Comparison of ENCODE assay signal across 10 mouse cellular contexts in the genomic region with DNA sequence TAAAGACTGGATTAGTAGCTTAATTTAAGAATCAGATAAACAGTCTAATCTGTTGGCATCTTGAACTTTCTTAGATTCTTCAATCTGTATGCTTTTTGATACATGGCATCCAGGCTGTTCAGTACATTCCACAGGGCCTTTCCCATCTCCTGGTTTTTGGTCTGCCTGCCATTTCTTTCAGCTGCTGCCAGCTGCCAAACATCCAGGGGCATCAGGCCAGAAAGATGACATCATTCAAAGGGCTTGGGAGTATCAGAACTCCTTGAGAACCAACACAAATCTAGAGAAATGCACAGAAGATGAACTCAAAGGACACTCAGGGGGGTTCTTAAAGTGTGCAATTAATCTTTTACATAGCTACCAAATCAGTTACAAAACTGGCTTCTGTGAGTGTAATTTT. TPM values are rescaled to one million over a fixed set of nuclear protein-coding genes. Genes with fewer than 3 reads are reported as not detected.
A peak's percentile ranks its signal among the peaks of the same experiment; 100 is the strongest.
DNase-seq lines count a peak whose midpoint lies in the region; ATAC-seq and TF ChIP-seq lines count a peak whose summit lies in the region.
"Had no signal": no experiment of that assay in that cellular context is flagged by ENCODE, and none has a peak within 500 bp of the region (broad histone marks: within the 10 kb centered on the region; RNA-seq: fewer than 3 reads in every experiment).

No protein-coding gene starts in this region.

- no peak for TF ChIP-seq CTCF in heart, adult 2 months (IDR thresholded peaks at IDR 0.05)
- TF ChIP-seq CTCF in heart, postnatal 0 days (IDR thresholded peaks at IDR 0.05; ENCODE audit: low read depth), result no peak

- DNase-seq in heart, adult 2 months, result peak; percentile 40 to 43
- no peak for DNase-seq in heart, postnatal 25 days (ENCODE audit: low spot score)
- DNase-seq in left cerebral cortex, postnatal 4 days, result peak; percentile 76
- no peak for DNase-seq in left cerebral cortex, postnatal 25 days (ENCODE audit: low spot score in 2 of 2)
- peak; percentile 70 for DNase-seq in adrenal gland, adult 2 months
- DNase-seq in heart, postnatal 0 days (ENCODE audit: low spot score), result peak; percentile 29
- DNase-seq in spleen, postnatal 14 days (ENCODE audit: low spot score in 2 of 2), result no peak

- no peaks in the 10 kb centered on the region for H3K79me2 ChIP-seq in heart, adult 2 months (replicated peaks; ENCODE audit: control insufficient read depth, insufficient read depth, low read length)

- TF ChIP-seq EP300 in heart, adult 2 months (IDR thresholded peaks at IDR 0.05; ENCODE audit: insufficient read depth, low read depth, low read length), result no peak
- no peak for TF ChIP-seq EP300 in heart, postnatal 0 days (IDR thresholded peaks at IDR 0.05; ENCODE audit: low read depth)

- H3K4me2 ChIP-seq in heart, postnatal 0 days (ENCODE audit: low read depth, low read length), result no peak overlapping the region
- H3K4me2 ChIP-seq: heart, embryonic 13.5 days had no signal

- H3K4me3 ChIP-seq in heart, adult 2 months, result no peak overlapping the region
- no peak overlapping the region for H3K4me3 ChIP-seq in heart, postnatal 0 days (ENCODE audit: low read depth, low read length)
- H3K4me3 ChIP-seq: heart, embryonic 13.5 days; midbrain, embryonic 10.5 days had no signal

- intact Hi-C loops in heart, adult 2 months (cut with DNase I), result no loop called here
- intact Hi-C loops in heart, postnatal 25 days (cut with DNase I), result no loop called here
- intact Hi-C loops in left cerebral cortex, postnatal 4 days (cut with DNase I), result no loop called here
- intact Hi-C loops in left cerebral cortex, postnatal 25 days (cut with DNase I), result no loop called here

- no peak overlapping the region for H3K27ac ChIP-seq in heart, adult 2 months
- no peak overlapping the region for H3K27ac ChIP-seq in heart, postnatal 0 days (ENCODE audit: low read depth)
- H3K27ac ChIP-seq: heart, embryonic 13.5 days; midbrain, embryonic 10.5 days had no signal

- peak; percentile 41; the same call in 1 of the 2 replicates for ATAC-seq in heart, postnatal 0 days (ENCODE audit: insufficient read depth, low read depth)
- no peak for ATAC-seq in megakaryocyte, adult 5-6 weeks (ENCODE audit: poor library complexity, severe bottlenecking)

- no peaks in the 10 kb centered on the region for H3K9me3 ChIP-seq in heart, postnatal 0 days (replicated peaks; ENCODE audit: control insufficient read depth, low read length)
- H3K9me3 ChIP-seq: heart, embryonic 13.5 days; midbrain, embryonic 10.5 days had no signal

- no peaks in the 10 kb centered on the region for H3K4me1 ChIP-seq in heart, adult 2 months (ENCODE audit: control insufficient read depth, insufficient read depth, low read length)
- 0 out of 2 replicates have a peak, but pooled peaks cover 4% of the 10 kb centered on the region for H3K4me1 ChIP-seq in heart, postnatal 0 days (ENCODE audit: control insufficient read depth, insufficient read depth)
- H3K4me1 ChIP-seq: heart, embryonic 13.5 days had no signal

- H3K27me3 ChIP-seq in heart, adult 2 months (ENCODE audit: control insufficient read depth, insufficient read depth, low read length), result no peaks in the 10 kb centered on the region
- H3K27me3 ChIP-seq in heart, postnatal 0 days (ENCODE audit: control insufficient read depth, insufficient read depth, low read length), result no peaks in the 10 kb centered on the region

- no peak for TF ChIP-seq POLR2A in heart, adult 2 months (IDR thresholded peaks at IDR 0.05; ENCODE audit: insufficient read depth, low read depth, low read length)

- H3K36me3 ChIP-seq in heart, adult 2 months (ENCODE audit: control insufficient read depth, insufficient read depth, low read length), result no peaks in the 10 kb centered on the region
- H3K36me3 ChIP-seq in heart, postnatal 0 days (replicated peaks; ENCODE audit: control insufficient read depth, insufficient read depth, low read length), result no peaks in the 10 kb centered on the region
- H3K36me3 ChIP-seq: heart, embryonic 13.5 days; midbrain, embryonic 10.5 days had no signal

- no peak overlapping the region for H3K9ac ChIP-seq in heart, adult 2 months (ENCODE audit: low read depth, low read length)
- H3K9ac ChIP-seq in heart, postnatal 0 days (replicated peaks; ENCODE audit: low read depth, low read length), result no peak overlapping the region
- H3K9ac ChIP-seq: heart, embryonic 13.5 days had no signal

RNA-seq across cellular contexts. Expression of gene Prokr1, which starts 9.3 kb away (rescaled TPM):
- total RNA-seq in heart, adult 2 months (2021), result under 1 TPM; 0.37 to 0.77 TPM
- polyA plus RNA-seq in heart, adult 2 months (2012; rRNA removed), result 0.23 and 0.97 TPM in 2 replicates
- total RNA-seq in heart, postnatal 25 days (2021), result under 1 TPM; 0.73 to 0.84 TPM
- total RNA-seq in left cerebral cortex, postnatal 4 days (2021), result 1 to 10 TPM in 1 of 2 experiments, under 1 TPM in 1; 0.94 to 1.0 TPM
- total RNA-seq in left cerebral cortex, postnatal 25 days (2021), result under 1 TPM; 0.16 to 0.23 TPM
- total RNA-seq in adrenal gland, adult 2 months (2021), result under 1 TPM; 0.37 to 0.93 TPM
- 0.13 and 0.23 TPM in 2 replicates for polyA plus RNA-seq in adrenal gland, adult 2 months (2012; rRNA removed)
- 1.7 and 2.2 TPM in 2 replicates for total RNA-seq in heart, postnatal 0 days (2014; rRNA removed; ENCODE audit: low replicate concordance)
- polyA plus RNA-seq in heart, postnatal 0 days (2015; fragmentation: Nextera tagmentation; extraction: Ambion mirVana), result 0.11 and 0.25 TPM in 2 replicates
- total RNA-seq in megakaryocyte, adult 5-6 weeks (2015), result 0.11 and 0.29 TPM in 2 replicates
- 0.08 and 0.26 TPM in 2 replicates for total RNA-seq in megakaryocyte, adult 5-6 weeks (2017)

Comparison
In these comparisons a context has a peak if more than half of its experiments do, and no peak if none do; other contexts are left out.
1. DNase-seq: peak in heart, adult 2 months (2 of 2), left cerebral cortex, postnatal 4 days (single experiment), adrenal gland, adult 2 months (single experiment) and heart, postnatal 0 days (single experiment); none in heart, postnatal 25 days (single experiment), left cerebral cortex, postnatal 25 days (0 of 2) and spleen, postnatal 14 days (0 of 2).